Mouse (Mus musculus) midbrain, postnatal 0 days (tissue): ENCODE data around the gene Gemin6. TPM values are rescaled to one million over a fixed set of nuclear protein-coding genes. Genes with fewer than 3 reads are reported as not detected.
"Not testable (repeated sequence)": the region's sequence is repeated elsewhere in the genome, so short reads cannot be mapped to it uniquely, and the experiment has no call there.

Experiments used
- ATAC-seq: fragments of 200-750 bp; cut with Nextera tagmentation; 2 replicates; pipeline ENCODE4 v1.8.0; 2017; ENCODE audit warnings: moderate number of reproducible peaks, mild to moderate bottlenecking, moderate TSS enrichment, moderate library complexity; ENCODE audit not compliant: low FRiP score
- DNase-seq: peaks from one replicate; pipeline ENCODE4 v3.0.0-alpha.2; 2015; ENCODE audit warnings: low spot score
- H3K27ac ChIP-seq: fragments of 300-500 bp; sonication (generic); 2 replicates; pipeline ENCODE4 v1.5.1; 2014; ENCODE audit warnings: low read depth, mild to moderate bottlenecking, low read length, mixed read lengths
- H3K27me3 ChIP-seq: fragments of 300-500 bp; sonication (generic); 2 replicates; pipeline ENCODE4 v1.6.1; 2014; ENCODE audit warnings: low read length, control low read depth, mixed read lengths; ENCODE audit not compliant: insufficient read depth
- H3K36me3 ChIP-seq: fragments of 300-500 bp; sonication (generic); 2 replicates; pipeline ENCODE4 v1.6.1; 2014; ENCODE audit warnings: low read length, control low read depth, mixed read lengths; ENCODE audit not compliant: insufficient read depth
- H3K4me1 ChIP-seq: fragments of 300-500 bp; sonication (generic); 2 replicates; pipeline ENCODE4 v1.6.1; 2014; ENCODE audit warnings: mild to moderate bottlenecking, control low read depth, antibody characterized with exemption, low read length, mixed read lengths; ENCODE audit not compliant: insufficient read depth
- H3K4me2 ChIP-seq: fragments of 300-500 bp; sonication (generic); 2 replicates; pipeline ENCODE4 v1.6.1; 2014; ENCODE audit warnings: low read depth, mild to moderate bottlenecking, low read length, mixed read lengths; ENCODE audit not compliant: poor library complexity, severe bottlenecking
- H3K4me3 ChIP-seq: fragments of 300-500 bp; sonication (generic); 2 replicates; pipeline ENCODE4 v1.5.1; 2014; ENCODE audit warnings: low read depth, mild to moderate bottlenecking, low read length, moderate library complexity
- H3K9ac ChIP-seq: fragments of 300-500 bp; sonication (generic); replicated peaks from 2 replicates; pipeline ENCODE4 v1.6.1; 2014; ENCODE audit warnings: mild to moderate bottlenecking, low read length, moderate library complexity, mixed read lengths; ENCODE audit not compliant: poor library complexity, severe bottlenecking
- H3K9me3 ChIP-seq: fragments of 300-500 bp; sonication (generic); 2 replicates; pipeline ENCODE4 v1.6.1; 2016; ENCODE audit warnings: low read length, control low read depth
- CTCF ChIP-seq: IDR thresholded peaks from 2 replicates; pipeline ENCODE4 v1.5.1; 2016; ENCODE audit warnings: antibody characterized with exemption, mild to moderate bottlenecking
- WGBS: fragments of 180-500 bp; shearing (Covaris S2); extraction: QIAGEN DNeasy Blood & Tissue Kit; methylation state at CpG from one replicate; pipeline ENCODE4 v1.1.7; 2014; 5-methylcytosine and 5-hydroxymethylcytosine counted together
- polyA plus RNA-seq: library from polyadenylated mRNA; unstranded; fragments of >200 nt; fragmentation: Nextera tagmentation; extraction: Ambion mirVana; gene quantifications from 2 replicates; pipeline ENCODE4 v1.2.1, GENCODE M21; 2015
- total RNA-seq: library from RNA; depleted of rRNA; stranded (reverse); fragments of >200 nt; gene quantifications from 2 replicates; pipeline ENCODE4 v1.2.3, GENCODE M21; 2014; rRNA removed

The Gemin6 gene
- 5.6 and 9.2 TPM in 2 replicates for total RNA-seq
- 14.4 and 16.2 TPM in 2 replicates for polyA plus RNA-seq

DNA sequence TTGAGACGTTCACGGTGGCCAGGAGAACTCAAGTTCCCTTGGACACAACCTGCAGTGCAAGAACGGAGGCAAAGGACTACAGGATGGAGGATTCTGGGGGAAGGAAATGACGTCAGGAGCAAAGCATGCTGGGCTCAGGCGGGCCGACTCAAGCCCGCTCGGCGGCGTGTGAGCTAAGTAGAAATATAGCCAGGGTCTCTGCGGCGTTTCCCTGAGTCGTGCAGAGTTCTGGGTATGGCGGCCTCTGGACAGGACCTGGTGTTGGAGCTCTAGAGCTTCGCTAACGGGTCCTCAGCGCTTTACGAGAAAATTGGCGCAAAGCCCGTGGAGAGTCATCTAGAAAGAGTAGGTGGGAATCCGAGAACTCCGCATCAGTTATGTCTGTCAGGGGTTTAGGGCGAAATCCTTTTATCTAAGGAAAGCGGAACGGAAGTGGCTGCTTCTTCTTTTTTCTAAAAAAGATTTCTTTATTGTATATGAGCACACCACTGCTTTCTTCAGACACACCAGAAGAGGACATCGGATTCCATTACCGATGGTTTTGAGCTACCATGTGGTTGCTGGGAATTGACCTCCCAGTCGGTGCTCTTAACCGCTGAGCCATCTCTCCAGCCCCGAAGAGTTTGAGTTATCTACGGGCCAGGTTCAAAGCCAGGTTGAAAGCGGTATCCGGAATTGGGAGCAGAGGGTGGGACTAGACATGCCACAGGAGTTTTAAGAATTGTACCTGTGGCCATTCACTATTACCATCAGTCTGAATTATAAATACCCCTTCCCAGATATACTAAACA is at the start of gene Gemin6:
Gemin6 (plus strand) TSS at position 116 of the 791 bp plus-strand sequence.
- H3K36me3 ChIP-seq, result no peaks in the 10 kb centered on the region
- no peaks in the 10 kb centered on the region for H3K27me3 ChIP-seq
- ATAC-seq, result peak; percentile 94
- no peak for TF ChIP-seq CTCF
- H3K4me1 ChIP-seq, result no peaks in the 10 kb centered on the region
- H3K27ac ChIP-seq, result peak within 1 kb of the TSS; percentile 70
- WGBS, result under 1% methylated on average over 33 of the region's 33 CpGs
- peak; percentile 96 for DNase-seq
- H3K4me3 ChIP-seq, result peak within 1 kb of the TSS; percentile 54
- H3K9me3 ChIP-seq, result no peaks in the 10 kb centered on the region
- H3K4me2 ChIP-seq, result peak within 1 kb of the TSS; percentile 57
- H3K9ac ChIP-seq, result peak within 1 kb of the TSS; percentile 52; the same call in 1 of the 2 replicates

DNA sequence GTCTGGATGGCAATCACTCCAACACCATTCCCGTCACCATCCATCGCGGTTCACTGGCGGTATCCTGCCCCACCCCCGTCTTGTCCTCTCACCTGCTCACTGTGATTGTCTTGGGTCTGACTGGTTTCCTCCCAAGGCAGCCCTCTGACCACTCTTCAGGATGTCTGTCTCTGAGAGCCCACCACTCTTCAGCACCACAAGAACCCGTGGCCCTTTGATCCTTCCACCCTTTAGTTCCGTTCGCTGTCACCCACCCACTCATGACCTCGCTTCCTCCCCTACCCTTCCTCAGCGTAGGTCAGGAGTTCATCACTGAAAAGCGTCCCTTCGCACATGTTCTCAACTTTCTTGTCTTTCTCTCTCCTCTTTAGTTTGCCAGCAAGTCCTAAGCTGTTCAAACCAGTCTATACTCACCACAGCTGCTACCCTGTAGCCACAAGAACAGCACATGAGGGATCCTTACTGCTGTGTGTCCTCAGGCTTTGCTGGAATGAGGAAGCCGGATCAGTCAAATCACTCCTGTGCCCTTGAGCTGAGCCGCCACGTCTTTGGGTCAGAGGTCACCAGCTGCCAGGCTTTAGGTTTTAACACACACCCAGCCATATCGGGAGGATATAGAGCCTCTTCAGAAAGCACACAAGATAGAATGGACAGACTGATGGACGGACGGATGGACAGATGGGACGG is 49.4 kb upstream of the Gemin6 start:
- Histone ChIP-seq H3K27ac (no peak overlapping the region), H3K4me1 (no peaks in the 10 kb centered on the region), H3K27me3 (no peaks in the 10 kb centered on the region), H3K4me2 (no peak overlapping the region), H3K9me3 (no peaks in the 10 kb centered on the region), H3K4me3 (no peak overlapping the region), H3K36me3 (no peaks in the 10 kb centered on the region), H3K9ac (no peak overlapping the region)
- ATAC-seq, result no peak
- WGBS, result 82% methylated on average over 19 of the region's 19 CpGs
- no peak for TF ChIP-seq CTCF
- DNase-seq, result no peak

DNA sequence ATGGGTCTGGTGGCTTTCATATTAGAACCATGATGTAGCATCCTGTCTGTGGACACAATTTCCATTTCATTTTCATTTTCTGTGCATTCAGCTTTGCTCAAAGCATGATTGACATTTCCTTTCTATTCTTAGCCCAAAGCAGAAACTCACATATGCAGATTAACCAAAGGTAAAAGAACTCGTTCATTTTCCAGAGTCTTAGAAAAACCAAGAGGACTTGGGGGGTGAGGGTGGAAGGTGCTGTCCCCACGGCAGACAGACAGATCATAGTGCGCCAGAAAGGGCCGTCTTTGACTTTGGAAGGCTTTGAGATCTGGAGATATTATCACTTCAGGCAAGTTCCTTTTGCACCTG is 48.9 kb upstream of the Gemin6 start:
- no peaks in the 10 kb centered on the region for H3K27me3 ChIP-seq
- no peak overlapping the region for H3K4me3 ChIP-seq
- H3K9me3 ChIP-seq, result no peaks in the 10 kb centered on the region
- TF ChIP-seq CTCF, result no peak
- no peaks in the 10 kb centered on the region for H3K36me3 ChIP-seq
- no peaks in the 10 kb centered on the region for H3K4me1 ChIP-seq
- ATAC-seq, result no peak
- H3K27ac ChIP-seq, result no peak overlapping the region
- 53% methylated on average over 4 of the region's 4 CpGs for WGBS
- H3K9ac ChIP-seq, result no peak overlapping the region
- DNase-seq, result no peak
- H3K4me2 ChIP-seq, result no peak overlapping the region

DNA sequence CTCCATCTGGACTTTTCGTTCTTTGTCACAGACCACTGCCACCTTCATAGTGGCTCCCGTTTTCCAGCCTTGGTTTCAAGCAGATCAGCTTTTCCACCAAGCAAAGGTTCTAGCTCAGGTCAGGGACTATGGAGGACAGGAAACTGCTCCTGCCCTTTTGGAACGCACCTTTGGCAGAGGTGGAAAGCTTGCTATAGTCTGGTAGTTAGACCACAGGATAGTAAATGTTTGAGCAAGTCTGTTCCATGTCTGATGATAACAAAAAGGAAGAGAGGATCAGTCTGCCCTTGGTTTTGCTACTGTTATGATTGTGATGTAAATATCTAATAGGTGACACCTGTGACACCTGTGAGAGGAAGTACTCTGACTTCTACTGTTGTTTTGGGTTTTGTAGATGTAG is 48.3 kb upstream of the Gemin6 start:
- Histone ChIP-seq H3K4me2 (no peak overlapping the region), H3K36me3 (no peaks in the 10 kb centered on the region), H3K9me3 (no peaks in the 10 kb centered on the region), H3K4me1 (no peaks in the 10 kb centered on the region), H3K4me3 (no peak overlapping the region), H3K27me3 (no peaks in the 10 kb centered on the region), H3K9ac (no peak overlapping the region), H3K27ac (no peak overlapping the region)
- no peak for TF ChIP-seq CTCF
- DNase-seq, result no peak
- WGBS, result 88% methylated on average over 3 of the region's 3 CpGs
- ATAC-seq, result no peak

DNA sequence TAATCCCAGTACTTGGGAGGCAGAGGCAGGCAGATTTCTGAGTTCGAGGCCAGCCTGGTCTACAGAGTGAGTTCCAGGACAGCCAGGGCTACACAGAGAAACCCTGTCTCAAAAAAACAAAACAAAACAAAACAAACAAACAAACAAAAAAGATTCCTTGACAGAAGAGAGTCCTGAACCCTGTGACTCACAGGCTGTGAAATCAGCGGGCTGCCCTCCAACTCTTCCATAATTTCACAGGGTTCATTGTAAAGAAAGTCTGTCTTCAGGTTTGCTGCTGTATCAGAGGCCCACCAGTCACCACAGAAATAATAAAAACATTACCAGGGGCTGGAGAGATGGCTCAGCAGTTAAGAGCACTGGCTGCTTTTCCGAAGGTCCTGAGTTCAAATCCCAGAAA is 45.4 kb upstream of the Gemin6 start:
- H3K27me3 ChIP-seq, H3K4me3 ChIP-seq, H3K9me3 ChIP-seq, H3K4me2 ChIP-seq, H3K36me3 ChIP-seq, H3K9ac ChIP-seq, H3K27ac ChIP-seq, H3K4me1 ChIP-seq, ATAC-seq, DNase-seq: not testable (repeated sequence)
- WGBS, result 97% methylated on average over 3 of the region's 3 CpGs

DNA sequence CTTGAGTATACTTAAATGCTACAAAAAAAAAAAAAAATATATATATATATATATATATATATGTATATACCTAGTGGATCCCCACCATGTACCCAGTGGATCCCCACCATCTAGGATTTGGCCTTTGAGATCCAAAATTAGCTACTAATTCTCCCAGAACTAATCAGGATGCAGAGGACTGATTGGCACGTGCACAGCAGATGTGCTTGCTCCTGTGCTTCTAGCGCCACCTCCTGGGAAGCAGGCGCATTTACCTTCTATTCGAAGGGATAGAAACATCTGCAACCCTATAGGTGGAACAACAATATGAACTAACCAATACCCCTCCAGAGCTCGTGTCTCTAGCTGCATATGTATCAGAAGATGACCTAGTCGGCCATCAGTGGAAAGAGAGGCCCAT is 44.3 kb upstream of the Gemin6 start:
- ATAC-seq, result peak; percentile 88
- no peaks in the 10 kb centered on the region for H3K36me3 ChIP-seq
- 0% methylated on average over 6 of the region's 6 CpGs for WGBS
- no peak overlapping the region for H3K27ac ChIP-seq
- H3K4me3 ChIP-seq, result no peak overlapping the region
- H3K4me1 ChIP-seq, result no peaks in the 10 kb centered on the region
- H3K9me3 ChIP-seq, result no peaks in the 10 kb centered on the region
- peak; percentile 92 for TF ChIP-seq CTCF
- no peak overlapping the region for H3K4me2 ChIP-seq
- DNase-seq, result peak; percentile 84
- H3K27me3 ChIP-seq, result no peaks in the 10 kb centered on the region
- no peak overlapping the region for H3K9ac ChIP-seq
